Mouse (Mus musculus) hindbrain, embryonic 15.5 days (tissue): Measurements from ENCODE around the gene Synpo2. TPM values are rescaled to one million over a fixed set of nuclear protein-coding genes. Genes with fewer than 3 reads are reported as not detected.

Experiments
- ATAC-seq: fragments of 200-750 bp; cut with Nextera tagmentation; 2 replicates; pipeline ENCODE4 v1.8.0; 2017; ENCODE audit warnings: low read depth, moderate number of reproducible peaks, moderate TSS enrichment; ENCODE audit not compliant: low FRiP score
- H3K27ac ChIP-seq: fragments of 300-500 bp; sonication (generic); replicated peaks from 2 replicates; pipeline ENCODE4 v1.5.1; 2015; ENCODE audit warnings: mild to moderate bottlenecking, inconsistent platforms
- H3K27me3 ChIP-seq: fragments of 300-500 bp; sonication (generic); 2 replicates; pipeline ENCODE4 v1.6.1; 2015; ENCODE audit warnings: control low read depth, inconsistent platforms
- H3K36me3 ChIP-seq: fragments of 300-500 bp; sonication (generic); 2 replicates; pipeline ENCODE4 v1.6.1; 2015; ENCODE audit warnings: control low read depth, inconsistent platforms
- H3K4me1 ChIP-seq: fragments of 300-500 bp; sonication (generic); replicated peaks from 2 replicates; pipeline ENCODE4 v1.6.1; 2015; ENCODE audit warnings: control low read depth, inconsistent platforms
- H3K4me2 ChIP-seq: fragments of 300-500 bp; sonication (generic); 2 replicates; pipeline ENCODE4 v1.6.1; 2015; ENCODE audit warnings: moderate library complexity, mild to moderate bottlenecking, inconsistent platforms
- H3K4me3 ChIP-seq: fragments of 300-500 bp; sonication (generic); 2 replicates; pipeline ENCODE4 v1.5.1; 2015; ENCODE audit warnings: mild to moderate bottlenecking, inconsistent platforms
- H3K9ac ChIP-seq: fragments of 300-500 bp; sonication (generic); 2 replicates; pipeline ENCODE4 v1.6.1; 2015; ENCODE audit warnings: inconsistent platforms
- H3K9me3 ChIP-seq: fragments of 300-500 bp; sonication (generic); 2 replicates; pipeline ENCODE4 v1.6.1; 2016; ENCODE audit warnings: control low read depth, inconsistent platforms
- WGBS: fragments of 180-500 bp; shearing (Covaris S2); methylation state at CpG from one replicate; pipeline ENCODE4 v1.1.7; 2015; 5-methylcytosine and 5-hydroxymethylcytosine counted together
- polyA plus RNA-seq: library from polyadenylated mRNA; unstranded; fragments of >200 nt; fragmentation: Nextera tagmentation; extraction: Ambion mirVana; gene quantifications from 2 replicates; pipeline ENCODE4 v1.2.1, GENCODE M21; 2015

Gene Synpo2
- polyA plus RNA-seq, 1 experiment from 2014 or later = 0.97 TPM

- WGBS = 83% methylated on average over 11 of the region's 11 CpGs
- ATAC-seq = peak; percentile 23; the same call in 1 of the 2 replicates
These were observed 142.1 kb downstream of the Synpo2 start for GRCm38 (mm10) chr3:123093640-123094361.

DNA sequence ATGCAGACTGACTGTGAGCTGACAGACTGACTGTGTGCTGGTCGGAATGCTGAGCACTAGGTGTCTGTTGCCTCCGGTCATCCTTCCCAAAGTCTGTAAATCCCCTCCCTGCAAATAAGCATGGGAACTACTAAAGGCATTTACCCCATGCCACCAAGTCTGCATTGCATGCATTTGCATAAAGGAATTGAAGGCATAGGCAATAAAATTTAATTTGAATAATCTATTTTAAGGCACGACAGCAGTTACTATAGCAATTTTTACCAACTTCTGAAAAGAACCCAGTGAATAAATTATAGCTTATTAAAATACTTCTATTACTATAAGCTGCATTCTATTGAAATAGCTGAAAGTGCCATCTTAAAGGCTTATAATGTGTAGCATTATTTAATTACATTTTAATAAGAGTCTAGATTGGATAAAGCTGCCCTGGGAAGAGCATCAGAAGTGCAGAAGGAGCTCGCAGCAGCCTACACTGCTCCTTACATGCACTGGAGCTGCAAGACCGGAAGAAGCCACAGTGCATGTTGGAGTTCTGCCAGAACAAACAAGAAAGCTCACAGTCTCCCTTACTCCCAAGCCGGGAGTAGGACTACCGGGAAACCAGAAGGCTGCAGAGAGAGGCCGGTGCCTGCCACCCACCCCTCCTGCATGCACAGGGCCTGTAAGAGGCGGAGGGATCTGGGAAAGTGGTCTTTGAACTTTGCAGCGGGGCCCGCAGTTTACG, 142.9 kb downstream of the Synpo2 start:
- Histone ChIP-seq H3K4me3 (no peak overlapping the region), H3K9ac (no peak overlapping the region), H3K27me3 (no peaks in the 10 kb centered on the region), H3K4me2 (peak overlapping the region; percentile 19; the same call in 1 of the 2 replicates), H3K27ac (no peak overlapping the region), H3K4me1 (peaks cover 4% of the 10 kb centered on the region; the same call in 1 of the 2 replicates), H3K36me3 (no peaks in the 10 kb centered on the region), H3K9me3 (no peaks in the 10 kb centered on the region)
- peak; percentile 74; the same call in 1 of the 2 replicates for ATAC-seq
- 51% methylated on average over 12 of the region's 12 CpGs for WGBS

More at GRCm38 (mm10) chr3:123093640-123094361, 142.1 kb downstream of the Synpo2 start:
- Histone ChIP-seq H3K27me3 (no peaks in the 10 kb centered on the region), H3K27ac (no peak overlapping the region), H3K4me3 (no peak overlapping the region), H3K4me2 (peak overlapping the region; percentile 19; the same call in 1 of the 2 replicates), H3K4me1 (peaks cover 4% of the 10 kb centered on the region; the same call in 1 of the 2 replicates), H3K36me3 (no peaks in the 10 kb centered on the region), H3K9ac (no peak overlapping the region), H3K9me3 (no peaks in the 10 kb centered on the region)

- no peak overlapping the region for H3K27ac ChIP-seq
- WGBS = 45% methylated on average over 6 of the region's 6 CpGs
- no peak for ATAC-seq
These were observed 143.5 kb downstream of the Synpo2 start for GRCm38 (mm10) chr3:123092442-123092841.

GRCm38 (mm10) chr3:123089297-123090020, 146.5 kb downstream of the Synpo2 start:
- Histone ChIP-seq H3K9ac (no peak overlapping the region), H3K9me3 (no peaks in the 10 kb centered on the region), H3K4me3 (no peak overlapping the region), H3K27me3 (no peaks in the 10 kb centered on the region), H3K4me2 (no peak overlapping the region), H3K36me3 (no peaks in the 10 kb centered on the region), H3K27ac (no peak overlapping the region), H3K4me1 (peaks cover 4% of the 10 kb centered on the region; the same call in 1 of the 2 replicates)
- WGBS = 83% methylated on average over 11 of the region's 11 CpGs
- ATAC-seq = no peak

More at GRCm38 (mm10) chr3:123092442-123092841, 143.5 kb downstream of the Synpo2 start:
- Histone ChIP-seq H3K36me3 (no peaks in the 10 kb centered on the region), H3K9me3 (no peaks in the 10 kb centered on the region), H3K4me2 (no peak overlapping the region), H3K4me1 (peaks cover 4% of the 10 kb centered on the region; the same call in 1 of the 2 replicates), H3K27me3 (no peaks in the 10 kb centered on the region), H3K4me3 (no peak overlapping the region), H3K9ac (no peak overlapping the region)

DNA sequence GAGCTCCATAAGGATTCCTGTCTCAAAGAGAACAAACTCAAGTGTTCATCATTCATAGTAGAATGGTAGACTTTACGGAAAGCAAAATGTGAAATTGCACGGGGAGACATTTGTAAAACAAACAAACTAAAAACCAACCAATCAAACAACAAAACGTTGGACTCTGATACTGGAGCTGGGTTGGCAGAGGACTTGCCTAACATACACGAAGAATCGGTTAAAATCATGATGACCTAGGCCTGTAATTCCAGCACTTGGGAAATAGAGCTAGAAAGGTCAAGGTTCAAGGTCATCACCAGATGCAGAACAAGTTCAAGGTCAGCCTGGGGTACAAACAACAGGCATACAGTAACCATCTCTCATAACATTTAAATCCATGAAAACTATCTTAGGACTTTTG, 147.7 kb downstream of the Synpo2 start:
- H3K9me3 ChIP-seq = no peaks in the 10 kb centered on the region
- H3K9ac ChIP-seq = no peak overlapping the region
- no peak for ATAC-seq
- H3K4me1 ChIP-seq = peaks cover 2% of the 10 kb centered on the region; the same call in 1 of the 2 replicates
- no peaks in the 10 kb centered on the region for H3K27me3 ChIP-seq
- H3K4me2 ChIP-seq = no peak overlapping the region
- H3K36me3 ChIP-seq = no peaks in the 10 kb centered on the region
- H3K27ac ChIP-seq = no peak overlapping the region
- WGBS = 91% methylated on average over 5 of the region's 5 CpGs
- no peak overlapping the region for H3K4me3 ChIP-seq

- Histone ChIP-seq H3K27ac (no peak overlapping the region), H3K36me3 (no peaks in the 10 kb centered on the region), H3K9me3 (no peaks in the 10 kb centered on the region), H3K4me1 (no peaks in the 10 kb centered on the region), H3K27me3 (no peaks in the 10 kb centered on the region), H3K4me2 (no peak overlapping the region), H3K4me3 (no peak overlapping the region), H3K9ac (no peak overlapping the region)
- no peak for ATAC-seq
- 82% methylated on average over 16 of the region's 16 CpGs for WGBS
These were observed 150.0 kb downstream of the Synpo2 start for GRCm38 (mm10) chr3:123085871-123086501.

- WGBS = 94% methylated on average over 3 of the region's 3 CpGs
- H3K9me3 ChIP-seq = no peaks in the 10 kb centered on the region
- no peak overlapping the region for H3K4me2 ChIP-seq
- no peak for ATAC-seq
- no peak overlapping the region for H3K27ac ChIP-seq
- no peaks in the 10 kb centered on the region for H3K36me3 ChIP-seq
- H3K9ac ChIP-seq = no peak overlapping the region
- H3K4me1 ChIP-seq = no peaks in the 10 kb centered on the region
- no peaks in the 10 kb centered on the region for H3K27me3 ChIP-seq
- H3K4me3 ChIP-seq = no peak overlapping the region
These were observed 154.3 kb downstream of the Synpo2 start for GRCm38 (mm10) chr3:123081665-123082064.

DNA sequence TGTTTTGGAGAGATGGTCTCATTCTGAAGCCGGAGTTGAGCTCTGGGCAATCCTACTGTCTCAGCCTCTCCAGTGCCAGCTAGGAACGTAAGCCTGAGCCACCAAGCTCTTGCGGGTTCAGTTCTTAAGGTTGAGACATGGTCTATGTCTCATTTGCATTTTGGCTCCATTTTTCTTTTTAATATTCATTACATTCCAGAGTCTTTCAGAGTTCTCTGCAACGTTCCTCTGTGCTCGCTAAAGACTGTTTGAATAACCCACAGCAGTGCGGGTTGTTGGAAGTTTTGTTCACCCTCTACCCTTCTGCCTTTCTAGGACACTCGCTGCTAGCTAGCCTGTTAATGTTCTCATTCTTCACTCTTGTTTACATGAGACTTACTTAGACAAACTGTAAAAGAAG, 155.0 kb downstream of the Synpo2 start:
- ATAC-seq = no peak
- Histone ChIP-seq H3K36me3 (no peaks in the 10 kb centered on the region), H3K27ac (no peak overlapping the region), H3K4me2 (no peak overlapping the region), H3K9me3 (no peaks in the 10 kb centered on the region), H3K4me1 (no peaks in the 10 kb centered on the region), H3K4me3 (no peak overlapping the region), H3K27me3 (no peaks in the 10 kb centered on the region), H3K9ac (no peak overlapping the region)
- 41% methylated on average over 7 of the region's 7 CpGs for WGBS

- H3K4me3 ChIP-seq = no peak overlapping the region
- no peak overlapping the region for H3K4me2 ChIP-seq
- H3K27me3 ChIP-seq = no peaks in the 10 kb centered on the region
- H3K36me3 ChIP-seq = no peaks in the 10 kb centered on the region
- WGBS = 79% methylated on average over 19 of the region's 19 CpGs
- no peaks in the 10 kb centered on the region for H3K4me1 ChIP-seq
- H3K9me3 ChIP-seq = no peaks in the 10 kb centered on the region
- no peak for ATAC-seq
- no peak overlapping the region for H3K9ac ChIP-seq
- H3K27ac ChIP-seq = no peak overlapping the region
These were observed 155.8 kb downstream of the Synpo2 start for GRCm38 (mm10) chr3:123080017-123080725.

DNA sequence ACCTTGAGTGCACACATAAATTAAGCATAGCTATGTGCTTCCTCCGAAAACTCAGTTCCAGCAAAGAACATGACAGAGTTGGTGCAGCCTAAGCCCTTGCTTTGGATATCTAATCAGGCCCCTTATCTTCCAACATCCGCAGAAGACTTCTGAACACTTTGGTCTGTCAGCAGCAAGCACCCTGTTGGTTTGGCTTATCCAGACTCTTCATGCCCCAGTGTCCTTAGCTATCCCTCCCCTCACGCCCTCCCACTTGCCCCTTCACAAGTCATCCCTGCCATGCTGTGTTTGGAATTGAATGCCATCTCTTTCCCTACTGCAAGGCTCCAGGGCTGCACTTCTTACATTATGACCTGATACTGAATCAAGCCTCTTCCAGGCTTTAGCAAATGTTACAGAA, 160.2 kb downstream of the Synpo2 start:
- Histone ChIP-seq H3K27ac (no peak overlapping the region), H3K27me3 (no peaks in the 10 kb centered on the region), H3K9me3 (no peaks in the 10 kb centered on the region), H3K36me3 (no peaks in the 10 kb centered on the region), H3K4me2 (no peak overlapping the region), H3K4me3 (no peak overlapping the region), H3K9ac (no peak overlapping the region), H3K4me1 (no peaks in the 10 kb centered on the region)
- WGBS = 88% methylated on average over 3 of the region's 3 CpGs
- ATAC-seq = no peak

GRCm38 (mm10) chr3:123075034-123075433, 160.9 kb downstream of the Synpo2 start:
- Histone ChIP-seq H3K4me3 (no peak overlapping the region), H3K9ac (no peak overlapping the region), H3K4me1 (no peaks in the 10 kb centered on the region), H3K36me3 (no peaks in the 10 kb centered on the region), H3K9me3 (no peaks in the 10 kb centered on the region), H3K27ac (no peak overlapping the region), H3K4me2 (no peak overlapping the region), H3K27me3 (no peaks in the 10 kb centered on the region)
- ATAC-seq = no peak
